Mouse (Mus musculus): ENCODE measurements around the gene Dach1. TPM values are rescaled to one million over a fixed set of nuclear protein-coding genes. Genes with fewer than 3 reads are reported as not detected.

Dach1 gene
- polyA plus RNA-seq, 1 experiment from 2014 or later, result 13.6 TPM

GRCm38 (mm10) chr14:98155725-98156392 lies 13.7 kb downstream of the Dach1 start:
- peaks cover 24% of the 10 kb centered on the region for H3K4me1 ChIP-seq (replicated peaks)
- ATAC-seq, result peak; percentile 74
- peak overlapping the region; percentile 53; the same call in 1 of the 2 replicates for H3K27ac ChIP-seq
- H3K9me3 ChIP-seq, result no peaks in the 10 kb centered on the region
- H3K4me2 ChIP-seq (replicated peaks), result peak overlapping the region; percentile 39
- H3K4me3 ChIP-seq (replicated peaks), result no peak overlapping the region
- no peaks in the 10 kb centered on the region for H3K36me3 ChIP-seq
- WGBS, result 40% methylated on average over 7 of the region's 7 CpGs
- H3K27me3 ChIP-seq, result no peaks in the 10 kb centered on the region
- no peak overlapping the region for H3K9ac ChIP-seq (replicated peaks)

GRCm38 (mm10) chr14:98154832-98155422 lies 14.6 kb downstream of the Dach1 start:
- Histone ChIP-seq H3K27ac (peak overlapping the region; percentile 70), H3K36me3 (no peaks in the 10 kb centered on the region), H3K4me2 (replicated peaks) (peak overlapping the region; percentile 32), H3K9me3 (no peaks in the 10 kb centered on the region), H3K9ac (replicated peaks) (no peak overlapping the region), H3K27me3 (no peaks in the 10 kb centered on the region), H3K4me1 (replicated peaks) (peaks cover 24% of the 10 kb centered on the region), H3K4me3 (replicated peaks) (no peak overlapping the region)
- ATAC-seq, result peak; percentile 80
- 18% methylated on average over 7 of the region's 7 CpGs for WGBS

- H3K4me2 ChIP-seq (replicated peaks), result no peak overlapping the region
- no peak overlapping the region for H3K4me3 ChIP-seq (replicated peaks)
- no peaks in the 10 kb centered on the region for H3K9me3 ChIP-seq
- no peak overlapping the region for H3K9ac ChIP-seq (replicated peaks)
- H3K27ac ChIP-seq, result no peak overlapping the region
- no peaks in the 10 kb centered on the region for H3K27me3 ChIP-seq
- no peaks in the 10 kb centered on the region for H3K36me3 ChIP-seq
- ATAC-seq, result no peak
- 64% methylated on average over 2 of the region's 2 CpGs for WGBS
- H3K4me1 ChIP-seq (replicated peaks), result peaks cover 15% of the 10 kb centered on the region
Measured at GRCm38 (mm10) chr14:98141758-98142157, 27.8 kb downstream of the Dach1 start.

- Histone ChIP-seq H3K27ac (no peak overlapping the region), H3K27me3 (no peaks in the 10 kb centered on the region), H3K4me1 (replicated peaks) (peaks cover 15% of the 10 kb centered on the region), H3K9ac (replicated peaks) (no peak overlapping the region), H3K4me3 (replicated peaks) (no peak overlapping the region), H3K36me3 (peaks cover 2% of the 10 kb centered on the region; the same call in 1 of the 2 replicates), H3K4me2 (replicated peaks) (no peak overlapping the region), H3K9me3 (no peaks in the 10 kb centered on the region)
- no peak for ATAC-seq
- WGBS, result 47% methylated on average over 3 of the region's 3 CpGs
Measured at GRCm38 (mm10) chr14:98138873-98139665, 30.5 kb downstream of the Dach1 start.

- no peak for ATAC-seq
- H3K4me3 ChIP-seq (replicated peaks), result no peak overlapping the region
- H3K9ac ChIP-seq (replicated peaks), result no peak overlapping the region
- no peaks in the 10 kb centered on the region for H3K9me3 ChIP-seq
- H3K36me3 ChIP-seq, result peaks cover 2% of the 10 kb centered on the region; the same call in 1 of the 2 replicates
- peaks cover 15% of the 10 kb centered on the region for H3K4me1 ChIP-seq (replicated peaks)
- no peak overlapping the region for H3K4me2 ChIP-seq (replicated peaks)
- H3K27ac ChIP-seq, result no peak overlapping the region
- H3K27me3 ChIP-seq, result no peaks in the 10 kb centered on the region
- WGBS, result 65% methylated on average over 4 of the region's 4 CpGs
Measured at GRCm38 (mm10) chr14:98134546-98134945, 35.0 kb downstream of the Dach1 start.

DNA sequence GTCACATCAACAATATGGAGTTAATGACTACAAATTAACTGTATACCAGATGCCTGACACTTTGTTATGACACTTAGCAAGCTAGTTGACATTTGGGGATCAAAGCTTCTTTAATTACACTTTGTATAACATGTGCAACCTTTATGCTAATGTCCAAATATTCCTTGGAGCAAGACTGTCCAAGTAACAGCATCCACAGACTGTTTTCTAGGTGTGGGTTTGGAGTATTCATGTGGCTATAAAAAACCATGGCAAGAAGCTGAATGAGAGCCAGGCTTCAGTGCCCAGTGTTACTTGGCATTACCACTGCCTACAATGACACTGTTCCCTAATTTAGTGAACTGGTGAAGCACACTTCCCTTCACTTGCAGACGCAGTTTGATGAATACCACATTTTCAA lies 46.5 kb downstream of the Dach1 start:
- no peak for ATAC-seq

GRCm38 (mm10) chr14:98116627-98117026 lies 52.9 kb downstream of the Dach1 start:
- Histone ChIP-seq H3K27ac (no peak overlapping the region), H3K9ac (replicated peaks) (no peak overlapping the region), H3K27me3 (no peaks in the 10 kb centered on the region), H3K4me1 (replicated peaks) (no peaks in the 10 kb centered on the region), H3K4me3 (replicated peaks) (no peak overlapping the region), H3K36me3 (no peaks in the 10 kb centered on the region), H3K4me2 (replicated peaks) (no peak overlapping the region), H3K9me3 (no peaks in the 10 kb centered on the region)
- ATAC-seq, result no peak
- 63% methylated on average over 1 of the region's 1 CpGs for WGBS

More for the DNA sequence above, 46.5 kb downstream of the Dach1 start:
- H3K4me3 ChIP-seq (replicated peaks), result no peak overlapping the region
- 0 out of 2 replicates have a peak, but pooled peaks cover 2% of the 10 kb centered on the region for H3K4me1 ChIP-seq (replicated peaks)
- no peak overlapping the region for H3K9ac ChIP-seq (replicated peaks)
- no peak overlapping the region for H3K27ac ChIP-seq
- 61% methylated on average over 1 of the region's 1 CpGs for whole genome bisulfite sequencing
- no peak overlapping the region for H3K4me2 ChIP-seq (replicated peaks)
- no peaks in the 10 kb centered on the region for H3K27me3 ChIP-seq
- no peaks in the 10 kb centered on the region for H3K9me3 ChIP-seq
- no peaks in the 10 kb centered on the region for H3K36me3 ChIP-seq

DNA sequence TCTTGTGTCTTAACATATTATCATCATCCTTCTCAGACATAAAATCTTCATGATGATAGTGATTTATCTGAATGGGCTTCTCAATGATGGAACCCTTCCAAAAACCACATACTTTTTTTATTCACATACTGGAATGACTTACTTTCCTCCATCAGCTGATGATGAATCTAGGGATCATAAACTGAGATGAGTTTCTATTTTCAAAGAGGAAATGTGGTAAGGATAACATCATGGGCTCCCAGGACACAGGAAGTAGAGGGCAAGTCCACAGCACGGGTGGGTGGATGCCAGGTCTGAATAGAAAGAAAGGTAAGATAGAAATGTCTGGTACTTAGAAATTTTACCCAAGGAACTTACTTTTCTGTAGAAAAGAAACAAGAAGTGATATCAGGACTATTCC lies 56.5 kb downstream of the Dach1 start:
- ATAC-seq, result no peak
- Histone ChIP-seq H3K4me2 (replicated peaks) (no peak overlapping the region), H3K27me3 (no peaks in the 10 kb centered on the region), H3K9me3 (no peaks in the 10 kb centered on the region), H3K36me3 (no peaks in the 10 kb centered on the region), H3K4me1 (replicated peaks) (peaks cover 9% of the 10 kb centered on the region; the same call in 1 of the 2 replicates), H3K27ac (no peak overlapping the region), H3K9ac (replicated peaks) (no peak overlapping the region), H3K4me3 (replicated peaks) (no peak overlapping the region)
- WGBS, result 81% methylated on average over 1 of the region's 1 CpGs

- Histone ChIP-seq H3K4me3 (replicated peaks) (no peak overlapping the region), H3K36me3 (no peaks in the 10 kb centered on the region), H3K4me1 (replicated peaks) (peaks cover 21% of the 10 kb centered on the region), H3K9me3 (no peaks in the 10 kb centered on the region), H3K9ac (replicated peaks) (no peak overlapping the region), H3K4me2 (replicated peaks) (no peak overlapping the region), H3K27ac (no peak overlapping the region), H3K27me3 (no peaks in the 10 kb centered on the region)
- 94% methylated on average over 2 of the region's 2 CpGs for WGBS
- no peak for ATAC-seq
Measured at GRCm38 (mm10) chr14:98109929-98110328, 59.6 kb downstream of the Dach1 start.

DNA sequence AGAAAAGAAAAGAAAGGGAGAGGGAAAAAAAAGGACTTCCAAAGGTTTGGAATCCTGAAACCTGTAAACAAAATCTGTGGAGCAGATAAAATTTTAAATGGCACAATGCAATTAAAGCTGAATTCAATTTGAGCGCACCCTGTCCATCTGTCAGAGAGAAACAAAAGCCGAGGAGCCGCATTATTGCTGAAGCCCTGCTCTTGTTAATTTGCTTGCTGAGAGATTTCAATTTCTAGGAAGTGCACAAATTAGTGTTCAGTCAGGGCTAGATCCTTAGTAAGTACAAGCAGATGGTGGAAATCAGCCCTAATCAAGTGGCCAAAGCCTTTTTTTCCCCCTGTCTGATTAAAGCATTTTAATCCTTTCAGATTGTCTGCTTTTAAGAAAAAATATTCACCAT lies 60.8 kb downstream of the Dach1 start:
- 14% methylated on average over 3 of the region's 3 CpGs for WGBS
- peak; percentile 66 for ATAC-seq

DNA sequence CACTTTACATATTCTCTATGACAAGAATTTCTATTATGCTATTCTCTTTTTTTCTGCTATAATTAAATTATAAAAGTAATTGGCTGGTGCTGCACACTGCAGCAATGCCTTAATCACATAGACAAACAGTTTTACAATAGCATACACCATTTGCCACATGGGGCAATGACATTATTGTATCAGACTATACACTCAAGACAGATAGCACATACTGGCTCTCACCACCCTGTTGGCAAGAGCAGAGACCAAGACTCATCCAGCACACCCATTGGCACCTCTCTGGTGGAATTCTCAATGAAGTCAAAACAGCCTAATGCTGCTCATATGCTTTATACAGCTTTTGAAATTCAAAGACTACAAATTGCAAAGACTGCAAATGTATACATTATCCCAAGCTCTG lies 63.4 kb downstream of the Dach1 start:
- Histone ChIP-seq H3K27me3 (no peaks in the 10 kb centered on the region), H3K4me3 (replicated peaks) (no peak overlapping the region), H3K27ac (no peak overlapping the region), H3K4me1 (replicated peaks) (peaks cover 21% of the 10 kb centered on the region), H3K4me2 (replicated peaks) (no peak overlapping the region), H3K9me3 (no peaks in the 10 kb centered on the region), H3K36me3 (no peaks in the 10 kb centered on the region), H3K9ac (replicated peaks) (no peak overlapping the region)
- no peak for ATAC-seq

More for the DNA sequence above, 60.8 kb downstream of the Dach1 start:
- Histone ChIP-seq H3K27ac (no peak overlapping the region), H3K4me3 (replicated peaks) (no peak overlapping the region), H3K27me3 (no peaks in the 10 kb centered on the region), H3K4me2 (replicated peaks) (no peak overlapping the region), H3K9me3 (no peaks in the 10 kb centered on the region), H3K9ac (replicated peaks) (no peak overlapping the region), H3K4me1 (replicated peaks) (peaks cover 21% of the 10 kb centered on the region), H3K36me3 (no peaks in the 10 kb centered on the region)

DNA sequence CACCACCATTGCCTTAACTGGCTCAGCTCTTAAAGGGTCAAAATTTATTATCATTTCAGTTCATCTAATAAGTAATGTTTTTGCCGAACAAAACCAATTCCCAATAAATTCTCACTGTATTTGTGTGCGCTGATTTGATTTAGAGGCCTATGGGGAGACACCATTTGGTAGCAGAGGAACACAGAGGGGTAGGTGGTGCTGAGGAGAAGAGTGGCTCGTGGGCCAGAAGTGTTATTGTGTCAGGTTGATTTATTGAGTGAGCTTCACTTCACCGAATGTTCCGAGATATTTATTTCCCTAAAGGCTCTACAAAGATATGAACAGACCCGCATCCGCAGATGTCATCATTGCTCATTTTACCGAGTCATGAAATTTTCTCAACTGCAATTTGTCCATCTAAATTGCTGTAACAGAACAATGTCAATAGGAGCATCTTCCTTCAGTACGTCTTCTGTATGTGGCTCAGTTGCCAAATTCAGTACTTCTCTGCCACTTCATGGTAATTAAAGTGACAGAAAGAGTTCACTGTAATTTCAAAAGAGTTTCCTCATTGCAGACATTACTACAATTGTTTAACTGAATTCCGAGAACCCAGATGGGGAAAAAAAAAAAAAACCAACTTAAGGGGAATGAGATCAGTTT lies 65.1 kb downstream of the Dach1 start:
- no peak overlapping the region for H3K9ac ChIP-seq (replicated peaks)
- H3K27ac ChIP-seq, result no peak overlapping the region
- H3K27me3 ChIP-seq, result no peaks in the 10 kb centered on the region
- peaks cover 19% of the 10 kb centered on the region for H3K4me1 ChIP-seq (replicated peaks)
- H3K4me2 ChIP-seq (replicated peaks), result no peak overlapping the region
- WGBS, result 83% methylated on average over 10 of the region's 10 CpGs
- no peaks in the 10 kb centered on the region for H3K36me3 ChIP-seq
- no peak for ATAC-seq
- H3K9me3 ChIP-seq, result no peaks in the 10 kb centered on the region
- no peak overlapping the region for H3K4me3 ChIP-seq (replicated peaks)

Measured in midbrain, embryonic 13.5 days (tissue).